Mouse (Mus musculus): Measurements from ENCODE around the gene Ecsit.
"Not testable (repeated sequence)": the region's sequence is repeated elsewhere in the genome, so short reads cannot be mapped to it uniquely, and the experiment has no call there.

Gene Ecsit

GRCm38 (mm10) chr9:22087034-22087618, 1.9 kb upstream of the Ecsit start:
- DNase-seq = no peak

GRCm38 (mm10) chr9:22086012-22086411, 774 bp upstream of the Ecsit start:
- no peak for DNase-seq

GRCm38 (mm10) chr9:22084667-22085021, 594 bp downstream of the Ecsit start:
- no peak for DNase-seq

- DNase-seq = no peak
Measured at GRCm38 (mm10) chr9:22076223-22076622, 9.0 kb downstream of the Ecsit start.

- not testable (repeated sequence) for DNase-seq
Measured at GRCm38 (mm10) chr9:22075778-22076177, 9.5 kb downstream of the Ecsit start.

GRCm38 (mm10) chr9:22072276-22072675, 13.0 kb downstream of the Ecsit start:
- DNase-seq = no peak

GRCm38 (mm10) chr9:22070791-22071573, 14.3 kb downstream of the Ecsit start, which contains the start of the genes Gm49318 and Zfp653:
TSS of gene Gm49318 (minus strand) at chr9:22071259.
TSS of gene Zfp653 (minus strand) at chr9:22071376.
- peak; percentile 98 for DNase-seq

- DNase-seq = no peak
Measured at GRCm38 (mm10) chr9:22069881-22070553, 15.2 kb downstream of the Ecsit start.

- DNase-seq = no peak
Measured at GRCm38 (mm10) chr9:22067195-22067594, 18.0 kb downstream of the Ecsit start.

GRCm38 (mm10) chr9:22066433-22066832, 18.8 kb downstream of the Ecsit start:
- DNase-seq = peak; percentile 76

GRCm38 (mm10) chr9:22065642-22066041, 19.6 kb downstream of the Ecsit start:
- DNase-seq = no peak

- no peak for DNase-seq
Measured at GRCm38 (mm10) chr9:22064341-22064740, 20.9 kb downstream of the Ecsit start.

- DNase-seq = no peak
Measured at GRCm38 (mm10) chr9:22061339-22061738, 23.9 kb downstream of the Ecsit start.

GRCm38 (mm10) chr9:22058011-22058424, 27.2 kb downstream of the Ecsit start:
- no peak for DNase-seq

- no peak for DNase-seq
Measured at GRCm38 (mm10) chr9:22057031-22057517, 28.2 kb downstream of the Ecsit start.

GRCm38 (mm10) chr9:22056303-22056910, 28.8 kb downstream of the Ecsit start:
- DNase-seq = no peak

GRCm38 (mm10) chr9:22055713-22056112, 29.5 kb downstream of the Ecsit start:
- DNase-seq = no peak

GRCm38 (mm10) chr9:22054411-22055076, 30.7 kb downstream of the Ecsit start:
- peak; percentile 71 for DNase-seq

- DNase-seq = no peak
Measured at GRCm38 (mm10) chr9:22053657-22054056, 31.6 kb downstream of the Ecsit start.

- no peak for DNase-seq
Measured at GRCm38 (mm10) chr9:22051958-22052254, 33.3 kb downstream of the Ecsit start, which contains the start of gene Elavl3. TSS of gene Elavl3 (minus strand) at chr9:22052023.

GRCm38 (mm10) chr9:22051161-22051957, 33.9 kb downstream of the Ecsit start:
- no peak for DNase-seq

- peak; percentile 32 for DNase-seq
Measured at GRCm38 (mm10) chr9:22050351-22050889, 34.8 kb downstream of the Ecsit start.

Measured in lung, postnatal 14 days (tissue).